Mouse (Mus musculus) liver, postnatal 0 days (tissue): Measurements from ENCODE around the gene Rasgrp2. TPM values are rescaled to one million over a fixed set of nuclear protein-coding genes. Genes with fewer than 3 reads are reported as not detected.
A peak's percentile ranks its signal among the peaks of the same experiment; 100 is the strongest.

Experiments used
- ATAC-seq: fragments of 200-750 bp; cut with Nextera tagmentation; 2 replicates; pipeline ENCODE4 v1.8.0; 2017; ENCODE audit warnings: mild to moderate bottlenecking, moderate library complexity
- DNase-seq: peaks from one replicate; pipeline ENCODE4 v3.0.0-alpha.2; 2016
- H3K27ac ChIP-seq: fragments of 300-500 bp; sonication (generic); 2 replicates; pipeline ENCODE4 v1.5.1; 2014; ENCODE audit warnings: antibody characterized with exemption, moderate library complexity, mild to moderate bottlenecking, low read depth
- H3K27me3 ChIP-seq: fragments of 300-500 bp; sonication (generic); 2 replicates; pipeline ENCODE4 v1.6.1; 2014; ENCODE audit warnings: low read length, control low read depth, mixed read lengths; ENCODE audit not compliant: insufficient read depth
- H3K36me3 ChIP-seq: fragments of 300-500 bp; sonication (generic); replicated peaks from 2 replicates; pipeline ENCODE4 v1.6.1; 2014; ENCODE audit warnings: mild to moderate bottlenecking, control low read depth, low read length, moderate library complexity, mixed read lengths; ENCODE audit not compliant: insufficient read depth
- H3K4me1 ChIP-seq: fragments of 300-500 bp; sonication (generic); 2 replicates; pipeline ENCODE4 v1.6.1; 2014; ENCODE audit warnings: antibody characterized with exemption, mild to moderate bottlenecking, control low read depth; ENCODE audit not compliant: insufficient read depth
- H3K4me2 ChIP-seq: fragments of 300-500 bp; sonication (generic); 2 replicates; pipeline ENCODE4 v1.6.1; 2014; ENCODE audit warnings: low read depth, mild to moderate bottlenecking, low read length, moderate library complexity, mixed read lengths
- H3K4me3 ChIP-seq: fragments of 300-500 bp; sonication (generic); 2 replicates; pipeline ENCODE4 v1.5.1; 2014; ENCODE audit warnings: low read depth, low read length
- H3K9ac ChIP-seq: fragments of 300-500 bp; sonication (generic); replicated peaks from 2 replicates; pipeline ENCODE4 v1.6.1; 2014; ENCODE audit warnings: mild to moderate bottlenecking, moderate library complexity
- H3K9me3 ChIP-seq: fragments of 300-500 bp; sonication (generic); 2 replicates; pipeline ENCODE4 v1.6.1; 2016; ENCODE audit warnings: mild to moderate bottlenecking, control low read depth, low read length, mixed read lengths
- CTCF ChIP-seq: sonication (generic); IDR thresholded peaks from 2 replicates; pipeline ENCODE4 v1.5.1; 2016; ENCODE audit warnings: antibody characterized with exemption, low read depth
- EP300 ChIP-seq: IDR thresholded peaks from 2 replicates; pipeline ENCODE4 v1.6.1; 2016; ENCODE audit warnings: antibody characterized with exemption, low read depth, mild to moderate bottlenecking
- WGBS: fragments of 180-500 bp; shearing (Covaris S2); extraction: QIAGEN DNeasy Blood & Tissue Kit; methylation state at CpG from one replicate; pipeline ENCODE4 v1.1.7; 2014; ENCODE audit not compliant: insufficient replicate concordance; 5-methylcytosine and 5-hydroxymethylcytosine counted together
- polyA plus RNA-seq: library from polyadenylated mRNA; unstranded; fragments of >200 nt; fragmentation: Nextera tagmentation; extraction: Ambion mirVana; gene quantifications from 2 replicates; pipeline ENCODE4 v1.2.1, GENCODE M21; 2015

Gene Rasgrp2
- polyA plus RNA-seq, 1 experiment from 2014 or later = 90.7 TPM

DNA sequence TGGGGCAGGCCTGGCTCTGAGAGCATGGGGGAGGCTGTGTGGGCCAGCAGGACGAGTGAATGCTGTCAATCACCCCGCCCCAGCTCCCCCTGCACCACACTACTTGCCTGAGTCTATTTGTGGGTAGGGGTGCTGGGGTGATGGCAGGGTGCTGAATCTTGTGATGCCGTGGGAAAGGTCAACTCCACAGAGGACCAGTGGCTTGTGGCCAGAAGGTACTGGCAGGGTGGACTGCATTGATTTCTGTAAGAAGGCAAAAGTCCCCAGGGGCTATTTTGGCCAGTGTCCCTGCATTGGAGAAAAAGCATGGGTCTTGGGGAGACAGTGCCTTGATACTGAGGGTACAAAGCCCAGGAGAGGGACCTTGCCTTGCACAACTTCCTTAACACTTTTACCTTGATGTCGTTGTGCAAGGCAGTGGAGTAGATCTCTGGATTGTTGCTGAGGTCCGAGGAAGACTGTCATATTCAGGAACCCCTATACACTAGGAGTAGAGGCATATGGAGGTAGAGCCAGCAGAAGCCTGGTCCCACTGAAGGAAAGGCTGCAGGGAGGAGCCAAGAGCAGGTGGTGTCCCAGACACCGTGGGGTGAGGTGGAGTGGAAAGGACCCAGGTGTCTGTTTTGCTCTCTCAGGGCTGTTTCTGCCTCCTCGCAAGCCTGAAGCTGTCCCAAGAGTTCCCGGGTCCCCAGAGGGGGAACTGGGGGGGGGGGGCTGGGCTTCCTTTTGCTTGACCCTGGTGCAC, 25.2 kb downstream of the Rasgrp2 start:
- TF ChIP-seq EP300 (no peak), CTCF (no peak)
- no peak for DNase-seq
- no peak for ATAC-seq
- H3K27ac ChIP-seq = no peak overlapping the region
- H3K4me1 ChIP-seq = peaks cover 11% of the 10 kb centered on the region
- no peaks in the 10 kb centered on the region for H3K9me3 ChIP-seq
- H3K4me3 ChIP-seq = no peak overlapping the region
- H3K9ac ChIP-seq = no peak overlapping the region
- WGBS = 56% methylated on average over 8 of the region's 8 CpGs
- H3K36me3 ChIP-seq = no peaks in the 10 kb centered on the region
- peaks cover 75% of the 10 kb centered on the region for H3K27me3 ChIP-seq
- H3K4me2 ChIP-seq = no peak overlapping the region

DNA sequence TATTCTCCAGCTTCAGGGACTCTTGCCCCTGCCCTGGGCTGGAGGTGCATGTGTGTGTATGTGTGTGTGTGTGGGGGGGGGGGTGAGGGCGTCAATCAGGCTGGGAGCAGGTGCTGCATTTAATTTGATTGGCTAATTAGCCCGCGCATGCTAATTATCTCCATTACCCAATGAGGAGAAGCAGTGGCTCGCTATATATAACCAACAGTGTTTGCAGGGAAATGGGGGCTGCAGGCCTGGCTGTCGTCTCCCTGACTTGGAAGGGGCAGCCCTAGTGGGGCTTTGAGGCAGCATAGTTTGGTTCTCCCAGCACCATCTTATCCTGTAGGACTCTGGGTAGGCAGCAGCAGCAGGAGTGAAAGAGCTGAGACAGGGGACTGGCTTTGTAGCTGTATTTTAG, 26.5 kb downstream of the Rasgrp2 start:
- no peak overlapping the region for H3K4me3 ChIP-seq
- no peak for DNase-seq
- H3K27ac ChIP-seq = no peak overlapping the region
- peaks cover 11% of the 10 kb centered on the region for H3K4me1 ChIP-seq
- ATAC-seq = no peak
- peaks cover 77% of the 10 kb centered on the region for H3K27me3 ChIP-seq
- H3K9ac ChIP-seq = no peak overlapping the region
- no peak for TF ChIP-seq CTCF
- TF ChIP-seq EP300 = no peak
- no peaks in the 10 kb centered on the region for H3K9me3 ChIP-seq
- H3K36me3 ChIP-seq = no peaks in the 10 kb centered on the region
- no peak overlapping the region for H3K4me2 ChIP-seq
- WGBS = 47% methylated on average over 5 of the region's 5 CpGs

DNA sequence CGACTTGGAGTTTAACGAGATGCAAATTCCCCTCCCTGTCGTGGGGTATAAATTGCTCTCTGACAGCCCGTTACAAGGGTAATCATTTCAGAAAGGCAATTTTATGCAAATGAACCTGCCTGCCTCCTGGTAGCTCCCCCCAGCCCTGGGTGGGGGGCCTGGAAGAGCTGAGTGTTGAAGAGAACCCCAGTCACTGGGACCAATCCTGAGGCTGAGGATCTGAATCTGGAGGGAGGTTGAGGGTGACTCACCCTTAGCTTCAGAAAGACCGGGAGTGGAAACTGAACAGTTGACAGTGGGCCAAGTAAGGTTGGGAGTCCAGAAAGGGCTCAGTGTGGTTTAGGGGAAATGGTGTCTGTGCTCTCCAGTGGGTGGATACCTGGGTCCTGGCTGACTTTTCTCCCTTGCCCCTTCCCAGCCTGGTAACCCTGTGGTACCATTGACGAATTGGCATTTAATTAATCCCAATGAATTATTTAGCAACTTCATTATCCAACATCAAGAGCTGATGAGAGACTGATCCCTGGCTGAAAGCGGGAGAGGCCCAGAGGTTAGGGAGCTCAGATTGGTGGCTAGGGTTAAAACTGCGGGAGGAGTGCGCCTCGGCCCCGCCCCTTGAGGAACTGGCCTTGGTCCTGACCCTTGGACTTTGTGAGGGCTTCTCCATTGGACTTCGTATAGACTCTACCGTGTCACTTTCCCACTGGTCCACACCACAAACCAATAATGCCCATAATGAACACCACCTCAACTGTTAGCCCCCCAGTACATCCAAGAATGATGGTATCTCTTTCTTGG, 27.8 kb downstream of the Rasgrp2 start:
- TF ChIP-seq EP300 (no peak), CTCF (no peak)
- H3K9ac ChIP-seq = no peak overlapping the region
- WGBS = 19% methylated on average over 13 of the region's 13 CpGs
- H3K4me1 ChIP-seq = peaks cover 11% of the 10 kb centered on the region
- no peaks in the 10 kb centered on the region for H3K9me3 ChIP-seq
- no peak overlapping the region for H3K27ac ChIP-seq
- H3K36me3 ChIP-seq = no peaks in the 10 kb centered on the region
- H3K27me3 ChIP-seq = peaks cover 74% of the 10 kb centered on the region
- H3K4me3 ChIP-seq = no peak overlapping the region
- DNase-seq (peak; percentile 71), ATAC-seq (no peak)
- H3K4me2 ChIP-seq = no peak overlapping the region

DNA sequence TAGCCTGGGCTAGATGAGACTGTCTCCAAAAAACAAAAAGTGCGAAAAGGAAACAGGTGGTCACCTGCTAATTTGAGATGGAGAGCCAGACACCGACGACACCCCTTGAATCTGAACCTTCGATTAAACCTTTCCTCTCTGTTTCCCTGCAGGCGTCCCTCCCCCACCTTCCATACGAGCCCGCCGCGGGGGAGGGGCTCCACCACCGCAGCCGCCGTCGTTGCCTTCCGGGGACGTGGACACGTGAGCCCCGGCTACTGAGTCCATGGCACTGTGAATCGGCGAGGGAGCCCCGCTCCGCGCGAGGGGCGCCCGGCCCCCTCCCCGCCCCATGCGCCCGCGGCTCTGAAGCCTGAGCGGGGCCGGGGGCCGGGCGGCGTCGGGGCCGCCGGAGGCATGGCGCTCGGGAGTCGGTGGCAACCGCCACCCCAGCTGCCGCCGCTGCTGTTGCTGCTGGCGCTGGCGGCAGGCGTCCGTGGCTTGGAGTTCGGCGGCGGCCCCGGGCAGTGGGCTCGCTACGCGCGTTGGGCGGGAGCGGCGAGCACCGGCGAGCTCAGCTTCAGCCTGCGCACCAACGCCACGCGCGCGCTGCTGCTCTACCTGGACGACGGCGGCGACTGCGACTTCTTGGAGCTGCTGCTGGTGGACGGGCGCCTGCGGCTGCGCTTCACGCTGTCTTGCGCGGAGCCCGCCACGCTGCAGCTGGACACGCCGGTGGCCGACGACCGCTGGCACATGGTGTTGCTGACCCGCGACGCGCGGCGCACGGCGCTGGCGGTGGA, 28.7 kb downstream of the Rasgrp2 start:
- 2% methylated on average over 70 of the region's 94 CpGs for WGBS
- no peak for TF ChIP-seq CTCF
- no peak for TF ChIP-seq EP300
- peak; percentile 48 for DNase-seq
- Histone ChIP-seq H3K4me3 (peak overlapping the region; percentile 17; the same call in 1 of the 2 replicates), H3K27ac (no peak overlapping the region), H3K4me1 (peaks cover 11% of the 10 kb centered on the region), H3K27me3 (peaks cover 70% of the 10 kb centered on the region), H3K9ac (no peak overlapping the region), H3K9me3 (no peaks in the 10 kb centered on the region), H3K4me2 (peak overlapping the region; percentile 30), H3K36me3 (no peaks in the 10 kb centered on the region)
- peak; percentile 45; the same call in 1 of the 2 replicates for ATAC-seq

DNA sequence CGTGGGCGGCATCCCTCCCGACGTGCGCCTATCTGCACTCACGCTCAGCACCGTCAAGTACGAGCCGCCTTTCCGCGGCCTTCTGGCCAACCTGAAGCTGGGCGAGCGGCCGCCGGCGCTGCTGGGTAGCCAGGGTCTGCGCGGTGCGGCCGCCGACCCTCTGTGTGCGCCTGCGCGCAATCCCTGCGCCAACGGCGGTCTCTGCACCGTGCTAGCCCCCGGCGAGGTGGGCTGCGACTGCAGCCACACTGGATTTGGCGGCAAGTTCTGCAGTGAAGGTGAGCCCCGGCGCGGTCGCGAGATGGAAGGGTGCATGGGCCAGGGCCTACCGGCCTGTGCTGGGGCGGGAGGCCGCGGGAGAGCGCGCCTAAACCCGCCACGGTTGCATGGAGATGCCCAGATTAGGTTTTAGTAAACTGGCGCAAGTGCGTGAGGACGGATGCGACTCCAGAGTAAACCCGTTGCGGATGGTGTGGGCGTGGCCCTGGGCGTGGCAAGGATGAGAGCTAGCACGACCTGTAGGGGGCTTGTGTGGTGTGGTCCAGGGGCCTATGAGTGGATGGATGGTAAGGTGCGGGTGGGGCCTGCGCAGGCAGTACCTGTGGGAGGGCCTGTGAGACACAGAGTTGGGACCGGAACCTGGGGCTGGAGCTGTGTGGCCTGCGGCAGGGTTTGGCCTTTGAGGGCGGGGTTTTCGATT, 29.5 kb downstream of the Rasgrp2 start:
- peak overlapping the region; percentile 17; the same call in 1 of the 2 replicates for H3K4me3 ChIP-seq
- no peak overlapping the region for H3K27ac ChIP-seq
- H3K36me3 ChIP-seq = no peaks in the 10 kb centered on the region
- WGBS = 2% methylated on average over 60 of the region's 60 CpGs
- DNase-seq (peak; percentile 57), ATAC-seq (no peak)
- no peaks in the 10 kb centered on the region for H3K9me3 ChIP-seq
- H3K4me2 ChIP-seq = no peak overlapping the region
- H3K27me3 ChIP-seq = peaks cover 65% of the 10 kb centered on the region
- no peak for TF ChIP-seq CTCF
- no peak for TF ChIP-seq EP300
- H3K9ac ChIP-seq = no peak overlapping the region
- peaks cover 11% of the 10 kb centered on the region for H3K4me1 ChIP-seq
